Mouse (Mus musculus): ENCODE measurements around the gene Ropn1l.

The Ropn1l gene

DNA sequence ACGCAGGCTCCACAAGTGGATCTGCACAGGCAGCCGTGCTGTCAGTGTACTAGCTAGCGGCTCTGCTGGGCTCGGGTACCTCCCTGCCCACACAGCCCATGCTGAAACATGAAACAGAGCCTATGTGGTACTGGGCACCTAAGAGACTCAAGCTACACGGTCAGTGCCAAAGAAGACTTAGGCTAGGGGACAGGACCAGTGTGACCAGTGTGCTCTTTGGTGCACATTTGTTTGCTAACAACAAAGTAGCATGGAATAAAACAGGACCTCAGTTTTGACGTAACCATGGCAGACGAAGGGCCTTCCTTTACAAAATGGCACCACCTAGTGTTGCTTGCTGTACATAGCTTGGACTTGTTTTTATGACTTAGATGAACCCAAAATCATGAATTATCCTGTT, 6.4 kb downstream of the Ropn1l start:
- DNase-seq (ENCODE audit: low spot score): peak; percentile 70

DNA sequence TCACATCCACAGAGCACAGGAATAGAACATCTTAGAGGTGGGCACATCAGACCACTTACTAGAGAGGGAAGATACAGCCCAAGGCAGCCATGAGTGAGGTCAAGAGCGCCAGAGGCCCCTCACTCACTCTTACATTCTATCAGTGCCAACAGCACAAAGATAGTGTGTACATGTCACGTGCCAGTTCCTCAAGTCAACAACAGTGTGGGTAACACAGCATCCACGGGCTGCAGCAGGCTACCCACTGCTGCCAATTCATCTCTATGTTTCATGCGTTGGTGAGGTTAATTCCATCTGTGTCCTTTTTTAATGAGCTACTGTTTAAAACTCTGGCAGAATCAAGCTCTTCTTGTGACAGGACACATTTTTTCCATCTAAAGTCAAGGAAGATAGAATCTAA, 10.8 kb downstream of the Ropn1l start:
- DNase-seq (ENCODE audit: low spot score): no peak

DNA sequence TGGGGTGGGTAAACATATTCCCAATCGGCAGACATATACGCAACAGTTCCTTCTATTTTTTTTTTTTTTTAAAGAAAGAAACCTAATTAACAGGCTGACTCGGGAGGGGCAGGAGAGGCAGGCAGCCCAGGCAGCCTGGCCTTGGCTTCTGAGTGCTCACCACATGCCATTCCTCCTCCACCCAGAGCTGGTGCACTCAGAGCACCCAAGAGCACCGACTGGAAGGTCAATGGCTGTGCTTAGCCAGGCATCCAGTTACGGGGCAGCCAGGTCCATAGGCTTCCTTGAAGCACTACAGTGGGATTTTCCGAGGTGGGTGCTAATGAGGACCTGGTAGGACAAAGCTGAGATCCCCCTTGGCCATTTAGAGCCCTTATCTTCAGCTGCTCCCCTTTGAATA, 11.5 kb downstream of the Ropn1l start:
- DNase-seq (ENCODE audit: low spot score): no peak

DNA sequence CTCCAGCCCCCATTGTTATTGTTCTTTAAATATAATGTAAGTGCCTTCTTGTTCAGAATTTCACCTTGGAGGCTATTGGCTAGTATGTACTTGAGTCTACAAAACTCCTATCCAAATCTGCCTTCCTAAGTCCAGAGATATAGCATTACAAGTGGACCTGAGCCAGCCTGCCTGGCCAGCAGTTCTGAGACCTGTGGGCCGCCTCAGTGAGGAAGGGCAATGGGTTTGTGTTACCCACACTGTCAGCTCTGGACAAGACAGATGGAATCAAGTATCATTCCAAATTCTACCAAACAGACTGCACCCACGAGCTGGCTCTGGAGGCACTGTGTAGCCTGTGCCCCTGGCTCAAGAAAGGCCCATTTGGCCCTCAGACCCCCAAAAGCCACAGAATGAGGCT, 16.7 kb downstream of the Ropn1l start:
- DNase-seq (ENCODE audit: low spot score): no peak

DNA sequence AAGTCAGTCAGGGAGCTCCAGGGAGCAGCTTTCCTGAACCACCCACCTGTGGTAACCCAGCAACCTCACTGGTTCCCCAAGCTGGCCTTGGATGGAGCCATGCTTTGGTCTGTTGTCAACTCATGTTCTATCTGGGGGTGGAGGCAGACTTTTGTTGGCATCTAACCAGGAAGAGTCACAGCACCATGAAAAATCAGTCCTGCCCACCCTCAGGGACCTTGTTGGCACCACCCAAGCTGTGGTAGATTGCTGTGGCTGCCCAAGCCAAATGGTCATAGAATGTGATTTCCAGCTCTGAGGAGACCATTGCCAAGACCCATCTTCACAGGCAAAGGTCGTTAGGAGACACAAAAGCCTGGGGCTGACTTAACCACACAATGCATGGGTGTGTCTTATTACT, 17.5 kb downstream of the Ropn1l start:
- DNase-seq (ENCODE audit: low spot score): no peak

DNA sequence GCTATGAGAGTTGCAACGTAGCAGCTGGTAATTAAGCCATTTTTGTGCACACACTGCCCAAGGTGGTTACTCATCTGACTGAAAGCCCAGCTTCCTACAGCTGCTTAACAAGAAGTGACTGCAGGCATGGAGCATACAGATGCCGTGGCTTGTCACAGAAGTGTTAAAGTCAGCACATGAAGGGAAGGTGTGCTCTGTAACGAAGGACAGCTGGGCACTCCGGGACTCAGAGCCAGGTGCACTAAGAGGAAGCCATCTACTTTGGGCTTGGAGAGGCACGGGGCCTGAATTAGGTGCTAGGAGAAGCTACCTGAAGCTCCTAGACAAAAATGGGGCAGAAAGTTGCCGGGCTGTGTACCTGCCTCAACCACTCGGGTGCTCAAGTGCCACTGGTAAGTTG, 19.8 kb downstream of the Ropn1l start:
- no peak for DNase-seq (ENCODE audit: low spot score)

DNA sequence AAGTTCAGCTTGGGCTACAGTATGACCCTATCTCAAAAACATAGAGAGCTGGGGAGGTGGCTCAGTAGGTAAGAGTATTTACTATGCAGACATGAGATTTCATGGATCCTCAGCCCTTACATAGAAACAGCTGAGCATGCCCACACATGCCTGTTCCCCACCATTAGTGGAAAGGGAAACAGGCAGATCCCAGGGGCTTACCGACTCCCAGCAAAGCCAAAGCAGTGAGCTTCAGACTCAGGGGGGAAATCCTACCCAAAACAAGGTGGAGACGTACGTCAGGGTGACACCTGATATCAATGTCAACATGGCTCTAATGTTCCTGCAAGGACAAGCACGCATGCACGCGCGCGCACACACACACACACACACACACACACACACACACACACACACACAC, 21.7 kb downstream of the Ropn1l start:
- no peak for DNase-seq (ENCODE audit: low spot score)

DNA sequence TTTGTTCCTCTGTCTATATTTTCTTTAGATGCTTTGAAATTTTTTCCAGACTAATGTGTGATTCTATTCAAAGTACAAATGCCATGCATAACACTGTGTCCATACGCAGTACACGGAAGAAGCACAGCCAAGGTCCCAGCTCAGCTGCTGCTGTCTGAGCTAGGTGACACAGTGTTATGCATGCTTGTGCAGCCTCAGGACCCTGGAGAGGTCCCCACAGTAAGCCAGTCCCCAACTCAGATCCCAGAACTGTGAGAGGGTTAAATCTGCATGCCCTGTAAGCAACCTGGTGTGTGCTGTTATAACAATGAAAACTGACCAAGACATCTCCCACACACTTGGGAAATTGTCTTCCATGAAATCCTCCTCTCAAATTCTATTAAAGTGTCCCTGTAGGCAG, 23.5 kb downstream of the Ropn1l start:
- no peak for DNase-seq (ENCODE audit: low spot score)

DNA sequence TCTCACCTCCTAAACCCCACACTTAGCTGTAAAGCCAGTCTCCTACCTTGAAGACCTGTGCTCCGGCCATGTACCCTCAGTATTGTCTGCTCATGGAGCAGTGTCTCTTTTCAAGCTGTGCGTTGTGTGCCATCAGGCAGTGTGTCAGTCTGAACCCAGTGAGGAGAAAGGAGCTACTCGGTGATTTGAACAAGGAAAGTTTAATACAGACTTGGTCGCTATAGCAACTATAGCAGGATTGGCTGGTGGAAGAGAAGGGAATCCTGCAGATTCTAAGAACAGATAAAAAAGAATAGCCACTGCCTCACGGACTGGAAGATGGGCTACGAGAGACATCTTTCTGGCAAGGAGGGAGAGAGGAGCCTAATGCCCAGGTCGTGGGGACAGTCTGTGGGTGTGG, 24.1 kb downstream of the Ropn1l start:
- DNase-seq (ENCODE audit: low spot score): no peak

DNA sequence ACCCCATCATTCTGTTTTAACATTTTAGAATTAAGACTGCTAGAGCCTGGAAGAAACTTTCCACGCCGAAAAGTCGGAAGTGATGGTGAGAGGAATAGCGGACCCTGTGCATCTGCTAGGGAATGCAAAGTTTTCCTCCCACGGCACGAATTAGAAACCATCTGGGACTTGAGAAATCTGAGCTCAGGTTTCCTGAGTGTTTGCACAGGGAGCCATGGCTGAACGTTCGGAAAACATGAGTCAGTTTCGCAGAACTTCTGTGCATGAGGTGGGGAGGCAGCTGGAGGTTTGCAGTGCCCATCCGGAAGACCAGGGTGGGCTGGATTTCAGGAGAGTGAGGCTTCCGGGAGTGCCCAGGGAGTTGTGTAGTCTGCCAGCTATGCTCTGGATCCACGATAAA, 25.0 kb downstream of the Ropn1l start:
- DNase-seq (ENCODE audit: low spot score): no peak

DNA sequence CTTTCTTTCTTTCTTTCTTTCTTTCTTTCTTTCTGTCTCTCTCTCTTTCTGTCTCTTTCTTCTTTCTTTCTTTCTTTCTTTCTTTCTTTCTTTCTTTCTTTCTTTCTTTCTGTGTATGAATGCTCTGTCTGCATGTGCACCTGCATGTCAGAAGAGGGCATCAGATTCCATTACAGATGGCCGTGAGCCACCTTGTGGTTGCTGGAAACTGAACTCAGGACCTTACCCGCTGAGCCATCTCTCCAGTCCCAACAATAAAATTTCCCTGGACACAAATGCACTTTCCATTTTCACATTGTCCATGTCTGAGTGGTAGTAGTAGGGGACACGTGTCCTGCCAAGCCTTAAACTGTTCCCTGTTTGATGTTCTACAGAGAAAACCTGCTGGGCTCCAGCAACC, 26.1 kb downstream of the Ropn1l start:
- DNase-seq (ENCODE audit: low spot score): no peak

DNA sequence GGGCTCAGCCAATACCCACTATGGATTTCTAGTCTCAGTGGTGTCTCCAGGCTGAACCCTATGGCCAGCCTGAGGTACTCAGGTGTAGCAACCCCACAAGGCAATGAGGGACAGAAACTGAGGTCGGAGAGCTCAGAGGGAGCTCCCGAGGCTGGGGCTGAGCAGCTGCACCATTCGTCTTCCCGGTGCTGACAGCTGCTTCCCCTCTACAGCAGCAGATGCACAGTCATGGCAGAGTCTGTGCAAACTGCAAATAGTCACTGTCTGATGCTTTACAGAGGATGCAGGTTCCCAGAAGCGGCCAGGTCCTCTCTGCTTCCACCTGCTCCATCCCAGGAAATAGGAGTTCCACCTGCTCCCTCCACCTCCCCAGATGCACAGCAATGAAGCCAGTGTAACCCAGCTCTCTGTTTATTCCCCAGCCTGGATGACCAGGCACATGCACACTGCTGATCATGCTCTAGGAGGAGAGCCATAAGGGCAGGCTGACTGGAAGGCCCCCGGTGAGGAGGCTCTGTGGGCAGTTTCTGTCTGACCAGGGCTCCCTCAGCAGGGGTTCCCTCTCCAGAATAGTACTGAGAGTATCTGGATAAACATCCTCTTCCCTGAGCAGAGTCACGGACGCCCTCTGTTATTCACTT, 27.4 kb downstream of the Ropn1l start:
- DNase-seq (ENCODE audit: low spot score): no peak

DNA sequence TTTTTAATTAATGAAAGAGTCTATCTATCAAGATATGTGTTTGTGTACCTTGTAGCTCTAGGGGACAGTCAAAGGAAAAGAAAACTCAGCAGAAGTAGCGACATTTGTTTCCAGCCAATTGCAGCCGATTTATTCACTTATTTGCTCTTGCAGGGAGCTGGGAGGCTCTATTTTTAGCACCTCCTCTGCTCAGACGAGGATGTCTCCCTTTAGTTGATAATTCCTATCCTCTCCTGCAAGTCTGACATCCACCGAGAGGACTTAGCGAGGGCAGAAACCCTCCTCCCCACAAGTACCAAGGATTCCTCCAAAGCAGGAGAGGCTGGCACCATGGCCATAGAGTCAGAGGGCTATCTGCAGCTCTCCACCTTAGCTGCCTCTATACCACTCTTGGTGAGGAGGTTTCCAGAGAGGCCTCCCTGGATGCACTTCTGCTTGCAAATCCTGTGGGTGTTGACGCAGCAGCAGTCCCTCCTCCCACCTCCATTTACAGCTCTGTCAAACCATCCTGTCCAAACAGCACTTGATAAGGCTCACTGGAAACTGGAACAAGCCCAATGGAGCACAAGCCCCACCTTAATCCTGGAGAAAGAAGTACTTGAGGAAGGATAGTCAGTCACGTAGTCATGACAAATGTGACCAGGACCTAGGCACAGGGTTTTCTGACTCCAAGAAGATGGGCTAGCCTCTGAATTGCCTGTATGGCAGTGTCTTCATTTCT, 30.7 kb downstream of the Ropn1l start:
- no peak for DNase-seq (ENCODE audit: low spot score)

DNA sequence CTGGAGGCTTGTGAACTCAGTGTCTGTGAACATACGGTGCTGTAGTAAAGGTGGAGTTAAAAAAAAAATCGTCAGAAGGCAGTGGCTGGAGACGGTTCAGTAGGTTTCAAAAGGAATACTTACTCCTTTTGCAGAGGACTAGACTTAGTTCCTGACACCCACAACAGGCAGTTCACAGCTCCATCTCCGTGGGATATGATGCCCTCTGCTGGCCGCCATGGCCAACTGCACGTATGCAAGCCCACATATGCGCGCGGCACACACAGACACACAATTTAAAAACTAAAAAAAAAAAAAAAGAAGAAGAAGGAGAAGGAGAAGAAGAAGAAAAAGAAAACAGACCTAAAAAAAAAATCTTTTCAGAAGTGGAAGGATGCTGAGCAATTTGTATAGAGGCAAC, 34.5 kb downstream of the Ropn1l start:
- no peak for DNase-seq (ENCODE audit: low spot score)

DNA sequence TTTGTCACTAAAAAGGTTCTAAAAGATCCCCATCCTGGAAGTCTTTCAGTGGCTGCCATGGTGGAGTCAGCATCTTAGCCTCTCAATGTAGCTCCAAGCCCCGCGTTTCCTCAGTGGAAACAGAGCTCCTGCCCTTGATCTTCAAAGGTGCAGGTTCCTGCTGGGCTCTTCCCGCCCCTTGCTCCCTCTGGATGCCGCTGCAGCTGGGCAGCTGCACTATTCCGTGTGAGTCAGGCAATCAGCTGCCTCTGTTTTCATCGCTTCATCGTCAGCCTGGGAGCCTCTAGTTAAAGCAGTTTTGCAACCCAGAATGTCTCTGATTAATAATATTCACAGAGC, 34.9 kb downstream of the Ropn1l start:
- DNase-seq (ENCODE audit: low spot score): no peak

DNA sequence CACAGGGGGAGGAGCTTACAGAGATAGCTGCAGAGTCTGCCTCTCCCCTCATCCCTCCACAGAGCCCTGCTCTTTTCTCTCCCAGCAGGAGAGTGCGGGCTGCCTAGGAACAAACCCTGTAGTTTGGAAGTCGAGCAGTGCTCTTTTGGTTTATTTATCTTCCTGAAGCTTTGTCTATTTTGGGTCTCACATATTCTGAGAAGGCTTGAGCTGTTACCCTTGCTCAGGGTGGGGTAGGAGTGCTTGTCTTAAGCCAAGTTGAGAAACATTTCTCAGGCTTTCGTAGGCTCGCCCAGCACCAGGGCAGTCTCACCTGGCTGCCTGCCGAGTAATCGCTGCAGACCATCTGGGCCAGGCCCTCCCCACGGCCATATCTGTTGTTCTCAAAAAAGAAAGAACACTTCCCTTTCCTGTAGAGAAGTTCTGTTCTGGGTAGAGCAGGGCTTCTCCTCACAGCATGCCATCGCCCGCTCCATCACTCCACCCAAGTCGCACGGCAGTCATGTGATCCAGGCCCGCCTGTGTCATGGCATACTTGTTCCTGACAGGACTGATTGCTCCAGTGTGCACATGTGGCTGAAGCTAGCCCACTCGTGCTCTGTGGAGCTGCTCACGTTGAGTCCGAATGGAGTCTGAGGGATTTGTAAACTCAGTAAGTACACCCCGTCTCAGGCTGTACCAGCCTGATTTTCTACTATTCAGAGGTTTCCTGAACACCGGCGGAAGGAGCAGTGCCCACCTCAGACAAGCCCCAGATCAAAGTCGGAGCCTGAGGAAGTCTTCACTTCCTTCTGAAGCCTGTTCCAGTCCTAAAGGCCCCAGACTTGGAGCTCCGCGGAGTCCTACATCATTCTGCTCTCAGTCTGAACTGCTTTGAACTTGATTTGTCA, 35.5 kb downstream of the Ropn1l start:
- no peak for DNase-seq (ENCODE audit: low spot score)

DNA sequence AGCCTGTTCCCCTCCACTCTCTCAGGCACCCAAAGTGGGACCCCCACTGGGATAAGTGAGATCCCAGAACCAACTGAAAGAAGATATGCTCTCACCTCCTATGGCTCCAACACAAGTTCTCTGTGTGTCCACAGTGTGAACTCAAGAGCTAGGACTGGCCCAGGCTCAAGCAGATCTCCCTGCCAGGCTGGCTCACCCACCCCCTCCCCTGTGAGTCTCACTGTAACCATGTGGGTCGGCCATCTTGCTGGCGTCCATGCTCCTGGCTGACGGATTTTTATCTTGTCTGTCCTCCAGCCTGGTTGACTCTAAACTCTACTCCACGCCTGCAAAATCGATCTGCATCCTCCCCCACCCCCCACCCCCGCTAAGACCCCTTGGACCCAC, 36.1 kb downstream of the Ropn1l start:
- no peak for DNase-seq (ENCODE audit: low spot score)

DNA sequence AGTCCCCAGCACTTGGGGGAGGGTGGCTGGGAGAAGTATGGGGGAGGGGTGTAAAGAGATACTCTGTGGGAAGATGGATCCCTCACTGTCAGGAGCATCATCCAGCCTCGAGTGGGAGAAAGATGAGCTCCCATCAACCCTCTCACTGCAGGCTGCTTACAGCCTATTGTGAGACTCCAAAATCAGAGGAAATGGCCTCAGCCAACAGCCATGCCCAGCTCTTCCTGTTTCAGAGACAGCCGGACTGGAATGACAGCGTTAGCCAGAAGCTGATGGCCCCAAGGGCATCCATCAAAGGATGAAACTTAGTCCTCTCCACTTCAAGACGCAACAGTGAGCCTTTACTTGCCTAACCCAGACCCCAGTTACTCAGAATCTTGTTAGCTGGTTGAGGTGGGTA, 38.4 kb downstream of the Ropn1l start:
- no peak for DNase-seq (ENCODE audit: low spot score)

DNA sequence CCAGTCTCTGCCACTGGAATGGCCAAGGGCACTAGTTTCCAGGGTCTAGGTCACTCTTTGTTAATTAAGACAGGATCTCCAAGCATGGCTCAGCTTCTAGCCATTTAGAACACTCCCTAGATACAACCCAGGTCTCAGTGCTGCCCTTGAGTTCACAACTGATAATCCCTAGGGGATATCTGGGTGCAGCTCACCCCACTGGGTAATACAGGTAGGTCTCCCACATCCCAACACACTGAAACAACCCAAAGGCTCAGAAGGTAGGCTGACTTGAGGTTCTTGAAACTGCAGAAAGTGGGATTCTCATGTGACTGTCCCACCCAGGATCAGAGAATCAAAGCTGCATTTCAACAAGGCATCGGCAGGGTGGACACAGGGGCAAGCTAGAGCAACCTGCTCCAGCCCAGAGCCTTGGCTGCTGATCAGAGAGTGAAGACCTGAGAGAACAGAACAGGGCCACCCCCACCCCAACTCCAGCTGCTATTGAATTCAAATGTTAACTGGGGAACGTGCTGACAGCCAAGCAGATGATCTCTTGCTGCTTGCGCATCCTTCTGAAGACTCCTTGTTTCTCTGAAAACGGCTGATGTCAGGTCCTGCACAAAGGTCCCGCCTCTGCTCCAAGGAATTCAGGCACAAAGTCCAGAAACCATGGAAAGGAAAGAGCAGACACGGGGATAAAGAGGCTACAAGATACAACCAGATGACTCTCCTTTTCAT, 39.2 kb downstream of the Ropn1l start:
- no peak for DNase-seq (ENCODE audit: low spot score)

DNA sequence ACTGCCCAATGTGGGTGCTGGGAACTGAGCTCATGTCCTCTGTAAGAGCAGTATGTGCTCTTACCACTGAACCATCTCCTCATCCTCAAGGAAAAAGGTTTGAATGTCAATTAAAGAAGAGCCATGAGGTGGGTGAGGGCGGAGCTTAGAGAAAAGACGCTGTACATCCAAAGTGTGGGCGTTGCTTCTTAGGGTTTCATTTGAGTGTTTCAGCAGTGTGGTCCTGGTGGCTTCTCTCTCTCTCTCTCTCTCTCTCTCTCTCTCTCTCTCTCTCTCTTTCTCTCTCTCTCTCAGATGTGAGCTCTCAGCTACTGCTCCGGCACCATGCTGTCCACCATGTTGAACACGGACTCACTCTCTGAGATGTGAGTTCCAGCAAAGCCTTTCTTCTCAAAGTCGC, 39.9 kb downstream of the Ropn1l start:
- no peak for DNase-seq (ENCODE audit: low spot score)

DNA sequence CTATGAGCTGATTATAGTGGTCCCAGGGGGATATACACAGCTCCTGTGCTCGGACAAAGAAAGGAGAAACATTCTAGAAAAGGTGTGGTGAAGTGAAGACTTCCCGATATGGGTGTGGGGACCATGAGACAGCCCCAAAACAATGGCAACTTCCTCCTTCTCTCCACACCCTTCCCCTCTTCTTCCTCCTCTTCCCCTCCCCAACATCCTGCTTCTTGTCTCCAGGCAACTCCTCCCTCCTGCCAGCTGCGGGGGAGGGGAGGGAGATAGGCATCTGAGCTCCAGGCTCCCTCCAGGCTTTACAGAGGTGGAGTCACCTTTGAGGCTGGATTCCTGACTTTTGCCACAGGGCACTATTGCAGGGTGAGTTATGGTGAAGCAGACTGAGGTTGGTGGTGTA, 40.6 kb downstream of the Ropn1l start:
- no peak for DNase-seq (ENCODE audit: low spot score)

DNA sequence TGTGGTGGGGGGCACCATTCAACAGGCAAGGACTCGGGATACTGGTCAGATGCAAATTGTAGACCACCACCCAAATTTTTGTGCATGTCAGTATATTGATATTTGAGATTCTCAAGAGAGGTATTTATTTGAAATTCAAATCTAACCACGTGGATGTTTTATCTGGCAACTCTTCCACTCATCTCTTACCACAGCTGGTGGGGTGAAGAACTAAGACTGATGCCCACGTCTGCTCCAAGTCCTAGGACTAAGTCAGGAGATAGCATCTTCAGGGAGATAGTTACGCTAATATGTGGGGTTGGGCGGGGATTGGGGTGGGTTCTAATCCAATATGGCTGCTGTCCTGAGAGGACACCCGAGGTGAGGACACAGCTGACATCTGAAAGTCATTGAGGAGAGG, 41.1 kb downstream of the Ropn1l start:
- DNase-seq (ENCODE audit: low spot score): no peak

DNA sequence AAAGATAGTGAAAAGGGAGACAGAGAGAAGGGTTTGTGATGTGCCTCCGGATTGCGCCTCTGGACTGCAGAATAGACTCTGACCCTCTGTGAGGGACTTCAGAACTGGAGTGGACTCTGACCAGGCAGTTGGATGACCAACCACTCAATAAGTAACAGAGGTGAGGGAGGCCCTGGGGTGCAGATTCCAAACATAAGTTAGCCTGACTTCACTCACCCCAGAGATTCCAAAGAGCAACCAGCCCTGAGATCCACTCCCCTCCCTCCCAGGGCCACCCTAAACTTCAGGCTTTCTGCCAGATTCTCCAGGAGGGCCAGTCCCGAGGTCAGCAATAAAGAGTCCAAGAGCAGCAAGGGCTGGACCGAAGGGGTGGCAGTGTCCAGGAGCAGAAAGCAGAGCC, 46.0 kb downstream of the Ropn1l start:
- DNase-seq (ENCODE audit: low spot score): no peak
